Mouse (Mus musculus) right cerebral cortex, adult 18-20 months (tissue): ENCODE results near the gene Aldh18a1.

ENCODE experiments used
- DNase-seq: peaks from one replicate; pipeline ENCODE4 v3.0.0; 2022; ENCODE audit warnings: mixed read lengths

The Aldh18a1 gene

DNA sequence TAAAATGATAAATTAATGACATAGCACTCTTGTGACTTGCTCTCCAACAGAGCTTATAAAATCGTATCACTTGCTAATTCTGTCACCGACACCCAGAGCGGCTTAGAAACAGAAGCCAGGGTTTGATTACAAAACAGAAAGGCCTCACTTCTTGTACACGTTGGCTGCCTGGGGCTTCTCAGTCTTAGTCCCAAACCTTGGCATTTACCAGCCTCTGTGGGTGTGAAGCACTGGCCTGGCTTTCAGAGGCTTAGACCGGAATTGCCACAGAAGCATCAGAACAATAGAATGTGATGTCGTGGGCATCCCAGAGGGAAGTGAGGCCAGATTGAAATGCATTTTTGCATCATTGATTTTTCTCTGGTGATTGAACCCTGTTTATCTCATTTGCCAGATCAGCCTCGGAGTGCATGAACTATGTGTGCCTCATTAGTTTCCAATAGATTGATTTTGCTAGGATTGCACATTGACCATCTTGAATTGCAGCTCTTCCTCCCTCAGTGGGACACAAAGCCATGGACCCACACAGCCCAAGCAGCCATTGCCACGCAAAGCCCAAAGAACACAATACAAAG lies 64.7 kb downstream of the Aldh18a1 start:
- DNase-seq, result no peak

- no peak for DNase-seq
Measured at GRCm38 (mm10) chr19:40520403-40520802, 67.9 kb downstream of the Aldh18a1 start.

- no peak for DNase-seq
Measured at GRCm38 (mm10) chr19:40518706-40519105, 69.6 kb downstream of the Aldh18a1 start.

- no peak for DNase-seq
Measured at GRCm38 (mm10) chr19:40515596-40515995, 72.7 kb downstream of the Aldh18a1 start.

GRCm38 (mm10) chr19:40514376-40514775 lies 73.9 kb downstream of the Aldh18a1 start:
- DNase-seq, result no peak

DNA sequence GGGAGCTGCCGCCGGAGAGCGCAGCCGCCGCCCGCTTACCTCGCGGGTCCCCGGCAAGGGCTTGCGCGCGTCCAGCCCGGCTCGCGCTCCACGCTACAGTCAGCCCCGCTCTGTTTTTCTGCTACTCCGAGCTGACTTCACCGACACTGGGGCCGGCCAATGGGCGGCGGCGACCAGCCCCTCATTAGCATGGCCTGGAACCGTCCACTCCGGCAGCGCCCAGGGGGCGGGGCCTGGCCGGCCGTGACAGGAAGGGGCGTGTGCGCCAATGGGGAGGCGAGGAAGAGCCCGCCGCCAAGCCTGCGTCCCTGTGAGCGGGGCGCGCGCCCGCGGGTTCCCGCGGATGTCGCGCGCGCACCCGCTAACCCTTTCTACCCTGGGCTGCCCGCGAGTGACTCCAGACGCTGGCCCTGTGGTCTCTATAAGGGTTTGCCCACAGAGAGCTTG lies 74.6 kb downstream of the Aldh18a1 start, which contains the start of gene Sorbs1:
Sorbs1 (minus strand) TSS at position 148 of the 447 bp plus-strand sequence.
- DNase-seq, result peak; percentile 97

DNA sequence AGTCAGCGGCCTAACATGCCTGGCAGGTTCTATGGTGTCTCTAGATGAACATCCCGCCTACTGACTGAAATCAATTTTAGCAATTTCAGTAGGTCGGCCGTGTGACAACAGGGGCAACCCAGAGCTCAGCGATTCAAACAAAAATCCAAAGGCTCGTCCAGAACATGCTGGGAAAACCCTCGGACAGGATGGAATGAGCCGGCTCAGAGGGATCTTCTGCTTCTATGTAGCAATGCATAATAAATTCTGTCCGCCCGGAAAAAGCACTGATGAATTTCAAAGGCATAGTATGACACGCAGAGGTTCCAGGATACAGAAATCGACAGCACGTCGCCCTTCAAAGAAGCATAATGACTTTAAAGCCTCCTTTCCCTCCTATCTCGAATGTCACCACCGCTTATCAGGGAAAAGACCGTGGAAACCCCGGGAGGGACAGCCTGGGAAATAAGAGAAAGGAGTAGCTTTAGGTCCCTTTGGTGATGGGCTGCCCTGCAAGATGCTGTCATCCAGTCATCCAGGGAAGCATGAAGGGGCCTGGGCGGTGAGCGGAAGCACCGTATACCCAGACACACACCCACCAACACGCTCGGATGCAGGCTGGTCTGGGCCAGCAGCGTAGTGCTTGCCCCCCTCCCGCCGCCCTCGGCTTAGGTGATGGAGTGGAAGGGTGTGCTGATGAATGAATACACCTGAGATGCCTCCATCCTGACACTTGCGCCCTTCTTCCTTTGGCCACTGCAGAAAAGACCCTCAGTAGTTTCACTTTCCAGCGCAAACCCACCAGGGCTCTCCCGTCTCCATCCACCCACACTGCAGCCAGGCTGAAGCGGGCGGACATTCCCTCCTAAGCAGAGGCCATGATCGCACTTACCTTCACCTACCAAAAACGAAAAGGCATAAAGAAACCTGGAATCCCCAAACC lies 75.5 kb downstream of the Aldh18a1 start:
- no peak for DNase-seq

GRCm38 (mm10) chr19:40511679-40512309 lies 76.5 kb downstream of the Aldh18a1 start:
- DNase-seq, result no peak

- DNase-seq, result no peak
Measured at GRCm38 (mm10) chr19:40511100-40511439, 77.2 kb downstream of the Aldh18a1 start.

- peak; percentile 51 for DNase-seq
Measured at GRCm38 (mm10) chr19:40510387-40511099, 77.7 kb downstream of the Aldh18a1 start.

DNA sequence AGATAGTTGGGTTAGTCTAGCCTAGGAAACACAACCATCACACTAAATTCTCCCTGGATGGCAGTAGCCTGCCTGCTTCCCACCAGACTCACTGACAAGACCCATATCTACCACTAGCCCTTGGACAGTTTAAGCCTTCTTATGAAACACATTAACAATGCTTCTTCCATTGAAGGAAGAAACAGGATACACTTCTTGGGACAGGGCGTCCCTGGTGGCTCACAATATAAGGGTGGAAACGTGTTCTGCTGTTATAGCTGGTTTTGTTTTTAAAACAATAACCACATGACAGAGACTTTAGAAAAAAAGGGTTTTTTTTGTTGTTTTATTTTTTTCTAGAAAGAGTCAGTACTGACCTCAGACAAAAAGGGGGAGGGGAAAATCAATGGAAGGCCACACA lies 79.0 kb downstream of the Aldh18a1 start:
- DNase-seq, result no peak

DNA sequence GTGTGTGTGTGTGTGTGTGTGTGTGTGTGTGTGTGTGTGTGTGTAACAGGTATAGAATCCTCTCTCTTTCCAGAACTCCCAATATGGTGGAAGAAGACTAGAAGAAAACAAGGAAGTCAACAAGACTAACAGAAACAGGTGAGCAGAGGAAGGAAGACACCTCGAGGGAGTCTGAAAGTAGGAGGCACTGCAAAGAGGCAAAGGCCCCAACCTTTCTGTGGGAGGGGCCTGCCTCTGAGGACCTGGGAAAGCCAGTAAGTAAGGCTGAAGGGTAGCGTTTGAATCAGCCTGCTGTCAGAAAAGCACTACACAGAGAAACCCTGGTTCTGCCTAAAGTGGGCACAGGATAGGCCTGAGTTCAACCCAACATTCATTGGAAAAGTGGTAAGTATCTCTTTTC lies 79.4 kb downstream of the Aldh18a1 start:
- DNase-seq, result no peak

GRCm38 (mm10) chr19:40506965-40507364 lies 81.3 kb downstream of the Aldh18a1 start:
- DNase-seq, result no peak

DNA sequence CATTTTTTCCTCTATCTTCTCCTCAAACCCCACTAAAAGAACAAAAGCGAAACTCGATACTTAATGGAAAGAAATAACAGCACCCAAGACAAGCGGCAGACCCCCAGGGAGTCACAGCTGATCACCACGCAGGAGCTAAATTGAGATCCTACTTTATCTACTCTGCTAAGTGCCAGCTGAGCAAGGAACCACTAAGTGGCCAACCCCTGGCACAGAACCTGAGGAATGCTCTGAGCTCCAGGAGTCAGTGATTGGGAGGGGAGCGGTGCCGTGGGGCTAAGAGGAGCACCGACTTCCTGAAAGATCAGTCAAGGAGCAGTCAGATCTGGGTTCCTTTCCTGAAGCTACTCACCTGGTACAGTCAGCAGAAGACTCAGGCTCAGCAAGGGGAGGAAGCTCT lies 83.9 kb downstream of the Aldh18a1 start:
- DNase-seq, result no peak
